Comparison of ENCODE assay signal across 9 mouse cellular contexts in genomic region chr13:95067854-95068253, GRCm38 (mm10).
DNase-seq lines count a peak whose midpoint lies in the region; ATAC-seq and TF ChIP-seq lines count a peak whose summit lies in the region.
"Had no signal": no experiment of that assay in that cellular context is flagged by ENCODE, and none has a peak within 500 bp of the region (broad histone marks: within the 10 kb centered on the region; RNA-seq: fewer than 3 reads in every experiment).

No protein-coding gene starts in this region.

- DNase-seq in gastrocnemius, adult 2 months: no peak
- DNase-seq in gastrocnemius, postnatal 25 days: no peak
- DNase-seq in midbrain, postnatal 0 days (ENCODE audit: low spot score): peak; percentile 33
- peak; percentile 27 for DNase-seq in embryo, embryonic 10 days (ENCODE audit: low spot score)
- DNase-seq in midbrain, embryonic 11.5 days (ENCODE audit: low spot score, missing footprints): no peak
- no peak for DNase-seq in cerebellum, adult 9-10 months

- no peaks in the 10 kb centered on the region for H3K36me3 ChIP-seq in midbrain, postnatal 0 days (ENCODE audit: insufficient read depth, low read length)
- no peaks in the 10 kb centered on the region for H3K36me3 ChIP-seq in midbrain, embryonic 15.5 days (replicated peaks)
- H3K36me3 ChIP-seq in midbrain, embryonic 11.5 days (ENCODE audit: control insufficient read depth, insufficient read depth, low read length): no peaks in the 10 kb centered on the region
- H3K36me3 ChIP-seq: embryonic facial prominence, embryonic 15.5 days had no signal

- H3K4me1 ChIP-seq in midbrain, postnatal 0 days (ENCODE audit: insufficient read depth, low read length): no peaks in the 10 kb centered on the region
- H3K4me1 ChIP-seq in midbrain, embryonic 15.5 days: no peaks in the 10 kb centered on the region
- H3K4me1 ChIP-seq in midbrain, embryonic 11.5 days (ENCODE audit: control insufficient read depth, insufficient read depth, low read length): no peaks in the 10 kb centered on the region
- H3K4me1 ChIP-seq: embryonic facial prominence, embryonic 15.5 days had no signal

- no peaks in the 10 kb centered on the region for H3K27me3 ChIP-seq in midbrain, postnatal 0 days (ENCODE audit: insufficient read depth, low read length)
- H3K27me3 ChIP-seq in midbrain, embryonic 15.5 days (replicated peaks): no peaks in the 10 kb centered on the region
- no peaks in the 10 kb centered on the region for H3K27me3 ChIP-seq in midbrain, embryonic 11.5 days (ENCODE audit: control insufficient read depth, insufficient read depth, low read length)
- H3K27me3 ChIP-seq: embryonic facial prominence, embryonic 15.5 days had no signal

- H3K4me2 ChIP-seq in midbrain, postnatal 0 days (ENCODE audit: low read depth, low read length, poor library complexity, severe bottlenecking): no peak overlapping the region
- no peak overlapping the region for H3K4me2 ChIP-seq in midbrain, embryonic 15.5 days
- no peak overlapping the region for H3K4me2 ChIP-seq in midbrain, embryonic 11.5 days
- H3K4me2 ChIP-seq: embryonic facial prominence, embryonic 15.5 days had no signal

- no peak for ATAC-seq in midbrain, postnatal 0 days (ENCODE audit: low FRiP score)
- no peak for ATAC-seq in midbrain, embryonic 15.5 days (replicated peaks)
- ATAC-seq in megakaryocyte progenitor cell, adult 5-6 weeks (replicated peaks; ENCODE audit: poor library complexity): peak; percentile 55
- ATAC-seq in midbrain, embryonic 11.5 days (ENCODE audit: low FRiP score): no peak

- TF ChIP-seq CTCF in gastrocnemius, adult 2 months (IDR thresholded peaks at IDR 0.05): peak; percentile 22; the same call in 1 of the 2 replicates
- peak; percentile 61 for TF ChIP-seq CTCF in midbrain, postnatal 0 days (IDR thresholded peaks at IDR 0.05)

- H3K9me3 ChIP-seq in midbrain, postnatal 0 days (ENCODE audit: low read length): no peaks in the 10 kb centered on the region
- H3K9me3 ChIP-seq in midbrain, embryonic 15.5 days: no peaks in the 10 kb centered on the region
- H3K9me3 ChIP-seq in midbrain, embryonic 11.5 days (ENCODE audit: control insufficient read depth, low read length): no peaks in the 10 kb centered on the region
- H3K9me3 ChIP-seq: embryonic facial prominence, embryonic 15.5 days had no signal

- no peak overlapping the region for H3K4me3 ChIP-seq in gastrocnemius, adult 2 months
- no peak overlapping the region for H3K4me3 ChIP-seq in midbrain, postnatal 0 days (ENCODE audit: low read depth, low read length)
- no peak overlapping the region for H3K4me3 ChIP-seq in midbrain, embryonic 15.5 days
- H3K4me3 ChIP-seq in midbrain, embryonic 11.5 days (ENCODE audit: low read depth, low read length): no peak overlapping the region
- H3K4me3 ChIP-seq: embryonic facial prominence, embryonic 15.5 days had no signal

- H3K9ac ChIP-seq in midbrain, postnatal 0 days (replicated peaks; ENCODE audit: low read length, poor library complexity, severe bottlenecking): no peak overlapping the region
- no peak overlapping the region for H3K9ac ChIP-seq in midbrain, embryonic 15.5 days
- H3K9ac ChIP-seq in midbrain, embryonic 11.5 days (ENCODE audit: low read length): no peak overlapping the region
- H3K9ac ChIP-seq: embryonic facial prominence, embryonic 15.5 days had no signal

- intact Hi-C loops in gastrocnemius, adult 2 months (cut with DNase I): no loop called here

- 76% methylated on average over 6 of the region's 6 CpGs for WGBS in midbrain, postnatal 0 days
- WGBS in midbrain, embryonic 15.5 days: 63% methylated on average over 6 of the region's 6 CpGs
- WGBS in midbrain, embryonic 11.5 days: 68% methylated on average over 6 of the region's 6 CpGs

- H3K27ac ChIP-seq in gastrocnemius, adult 2 months: no peak overlapping the region
- no peak overlapping the region for H3K27ac ChIP-seq in midbrain, postnatal 0 days (ENCODE audit: low read depth, low read length)
- no peak overlapping the region for H3K27ac ChIP-seq in midbrain, embryonic 15.5 days
- H3K27ac ChIP-seq in midbrain, embryonic 11.5 days (ENCODE audit: low read depth, low read length): no peak overlapping the region
- H3K27ac ChIP-seq: embryonic facial prominence, embryonic 15.5 days had no signal

Comparison
In these comparisons a context has a peak if more than half of its experiments do, and no peak if none do; other contexts are left out.
1. DNase-seq: peak in midbrain, postnatal 0 days (single experiment) and embryo, embryonic 10 days (single experiment); none in gastrocnemius, adult 2 months (single experiment), gastrocnemius, postnatal 25 days (single experiment), midbrain, embryonic 11.5 days (single experiment) and cerebellum, adult 9-10 months (single experiment).